30 mouse cellular contexts compared by ENCODE assay signal in genomic region chr8:21201261-21201660, GRCm38 (mm10). TPM values are rescaled to one million over a fixed set of nuclear protein-coding genes. Genes with fewer than 3 reads are reported as not detected.
"Had no signal": no experiment of that assay in that cellular context is flagged by ENCODE, and none has a peak within 500 bp of the region (broad histone marks: within the 10 kb centered on the region; RNA-seq: fewer than 3 reads in every experiment).

Gm15293 (plus strand) TSS chr8:21201561.

RNA-seq across cellular contexts. Expression of gene Gm15293, which starts in this region (rescaled TPM):
- polyA plus RNA-seq: limb, embryonic 10.5 days; limb, embryonic 11.5 days; limb, embryonic 12.5 days; limb, embryonic 13.5 days; limb, embryonic 14.5 days; limb, embryonic 15.5 days; liver, adult 2 months; liver, embryonic 11.5 days; liver, embryonic 12.5 days; liver, embryonic 13.5 days; liver, embryonic 14.5 days; liver, embryonic 15.5 days; liver, embryonic 16.5 days; liver, postnatal 0 days; lung, adult 2 months; lung, embryonic 14.5 days; lung, embryonic 15.5 days; lung, embryonic 16.5 days; lung, postnatal 0 days; macrophage; midbrain, embryonic 10.5 days; midbrain, embryonic 11.5 days; midbrain, embryonic 12.5 days; midbrain, embryonic 13.5 days; midbrain, embryonic 14.5 days; midbrain, embryonic 15.5 days; midbrain, embryonic 16.5 days; midbrain, postnatal 0 days; myocyte; neural tube, embryonic 11.5 days had no signal
